Mouse (Mus musculus): ENCODE data around the gene Olfr390.

GRCm38 (mm10) chr11:73759115-73759514 lies 23.6 kb upstream of the Olfr390 start:
- TF ChIP-seq CTCF (IDR thresholded peaks at IDR 0.05; ENCODE audit: extremely low read depth, insufficient read length, insufficient replicate concordance, low read depth, low read length) (no peak), POLR2A (IDR thresholded peaks at IDR 0.05; ENCODE audit: low read depth, low read length) (no peak)
